Mouse (Mus musculus): ENCODE measurements around the gene Naaladl1.
"Not testable (repeated sequence)": the region's sequence is repeated elsewhere in the genome, so short reads cannot be mapped to it uniquely, and the experiment has no call there.

Naaladl1 gene

GRCm38 (mm10) chr19:6084478-6085248 is 20.9 kb upstream of the Naaladl1 start, which contains the start of the genes Zfpl1 and Cdca5:
Gene Zfpl1, minus strand, starts transcription at chr19:6084956.
Gene Cdca5, plus strand, starts transcription at chr19:6084983.
- DNase-seq, result peak; percentile 98 to 99

DNA sequence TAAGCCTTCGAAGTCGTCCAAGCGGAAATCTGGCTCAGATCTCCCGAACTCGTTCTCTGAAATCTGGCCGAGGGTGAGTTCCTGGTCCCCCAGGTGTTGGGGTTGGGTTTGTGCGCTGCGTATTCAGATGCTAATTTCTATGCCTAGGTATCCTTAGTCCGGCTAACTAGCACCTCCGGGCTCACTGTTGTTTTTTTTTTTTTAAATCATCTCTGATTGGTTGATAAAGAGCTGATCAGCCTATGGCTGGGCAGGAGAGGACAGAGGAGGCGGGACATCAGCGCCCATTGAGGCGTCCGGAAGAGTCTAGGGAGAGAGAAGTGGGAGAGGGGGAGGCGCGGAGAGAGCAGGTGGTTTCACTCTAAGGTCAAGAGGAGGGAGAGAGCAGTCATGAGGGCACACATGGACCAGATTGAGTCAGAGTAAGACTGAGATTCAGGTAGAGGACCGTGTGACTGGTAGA is 20.1 kb upstream of the Naaladl1 start:
- DNase-seq, result peak in 1 of 2 experiments; percentile 41

GRCm38 (mm10) chr19:6088841-6089240 is 16.7 kb upstream of the Naaladl1 start:
- DNase-seq, result no peak

GRCm38 (mm10) chr19:6094119-6094518 is 11.5 kb upstream of the Naaladl1 start, which contains the start of gene AC131692.1:
Gene AC131692.1, plus strand, starts transcription at chr19:6094419.
- no peak for DNase-seq

GRCm38 (mm10) chr19:6097847-6098246 is 7.7 kb upstream of the Naaladl1 start:
- DNase-seq, result no peak

DNA sequence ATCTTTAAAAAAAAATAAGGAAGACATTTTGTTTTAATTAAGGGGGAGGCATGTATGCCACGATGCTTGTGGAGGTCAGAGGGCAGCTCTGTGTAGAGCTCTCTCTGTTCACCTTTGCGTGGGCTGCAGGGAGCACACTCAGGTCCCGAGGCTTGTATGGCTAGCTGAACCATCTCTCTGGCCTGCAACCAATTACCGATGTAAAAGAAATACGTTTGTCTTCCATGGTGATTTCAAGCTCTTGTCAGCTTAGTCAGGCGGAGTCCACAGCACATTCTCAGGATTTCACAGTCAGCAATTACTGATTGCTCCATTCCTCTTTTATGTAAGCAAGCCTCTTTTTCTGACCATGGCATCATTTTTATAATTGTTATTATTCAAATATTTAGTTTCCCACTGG is 4.4 kb upstream of the Naaladl1 start:
- no peak for DNase-seq

GRCm38 (mm10) chr19:6102169-6102853 is 3.3 kb upstream of the Naaladl1 start:
- DNase-seq, result no peak

DNA sequence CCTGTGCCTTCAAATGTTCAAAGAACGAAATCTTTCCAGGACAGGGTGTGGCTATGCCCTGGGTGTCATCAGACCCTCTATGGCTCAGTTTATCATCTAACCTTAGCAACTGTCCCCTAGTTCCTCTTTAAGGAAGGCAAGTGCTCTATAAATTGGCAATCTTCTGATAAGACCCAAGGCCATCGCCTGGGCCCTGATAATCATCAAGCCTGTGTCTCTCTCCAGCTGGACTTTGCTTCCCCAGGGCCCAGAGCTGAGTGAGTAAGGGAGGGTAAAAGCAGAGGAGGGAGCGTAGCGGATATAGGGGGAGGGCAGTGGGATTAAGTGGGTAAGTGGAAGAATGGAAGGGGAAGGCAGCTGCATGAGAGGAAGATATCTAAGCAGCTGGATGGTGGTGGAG is 1.1 kb upstream of the Naaladl1 start:
- no peak for DNase-seq

DNA sequence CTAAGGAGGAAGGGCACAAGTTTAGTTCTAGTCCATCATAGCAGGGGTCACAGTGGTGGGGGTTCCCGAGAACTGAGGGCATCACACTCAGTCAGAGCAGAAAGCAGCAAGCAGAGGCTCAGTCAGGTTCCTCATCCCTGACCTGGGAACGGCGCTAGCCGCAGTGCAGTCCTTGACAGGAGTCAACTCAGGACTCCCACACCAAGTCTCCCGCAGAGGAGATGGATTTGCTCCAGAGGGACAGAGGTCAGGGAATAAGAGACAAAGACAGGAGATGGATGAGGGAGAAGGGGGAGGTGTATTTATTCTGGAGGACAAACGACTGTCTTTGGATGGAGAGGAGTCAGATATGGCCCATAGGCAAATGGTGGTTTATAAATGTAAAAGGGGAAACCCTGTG is 7.5 kb downstream of the Naaladl1 start:
- DNase-seq, result no peak

DNA sequence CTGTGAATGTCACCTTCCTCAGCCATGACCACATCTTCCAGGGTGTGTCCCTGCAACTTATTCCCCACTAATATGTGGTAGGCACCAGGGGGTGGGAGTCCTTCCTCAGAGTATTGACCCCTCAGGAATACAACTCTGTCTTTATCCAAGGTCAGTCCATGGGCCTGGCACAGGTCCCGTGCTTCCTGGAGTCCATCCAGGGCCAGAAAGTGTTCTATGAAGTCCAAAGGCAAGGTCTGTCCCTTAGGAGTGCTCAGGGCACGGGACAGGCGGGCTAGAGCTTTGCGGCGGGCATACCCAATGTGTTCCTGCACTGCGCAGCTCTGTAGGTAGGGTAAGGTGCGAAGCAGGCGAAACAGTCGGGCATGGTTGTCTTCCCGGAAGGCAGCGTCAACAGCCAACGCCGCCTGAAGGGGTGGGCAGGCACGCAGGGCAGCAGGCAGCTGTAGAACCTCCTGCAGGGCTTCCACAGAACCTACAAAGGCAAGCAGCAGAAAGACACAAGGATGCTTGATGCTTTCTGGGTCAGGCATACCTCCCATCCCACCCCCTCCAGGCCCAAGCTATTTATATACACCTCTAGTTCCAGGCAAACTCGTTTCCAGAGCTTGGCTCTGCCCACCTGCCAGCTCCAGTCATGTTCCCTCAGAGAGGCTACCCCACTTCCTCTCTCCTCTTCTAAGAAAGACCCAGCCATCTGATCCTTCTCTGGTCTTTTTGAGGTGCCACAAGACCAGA is 10.7 kb downstream of the Naaladl1 start:
- DNase-seq, result peak; percentile 32 to 56

GRCm38 (mm10) chr19:6117346-6117985 is 11.9 kb downstream of the Naaladl1 start:
- no peak for DNase-seq

- DNase-seq, result peak; percentile 91
These were observed 12.5 kb downstream of the Naaladl1 start, which contains the start of gene Sac3d1 for GRCm38 (mm10) chr19:6117986-6118676. Gene Sac3d1, minus strand, starts transcription at chr19:6118650.

DNA sequence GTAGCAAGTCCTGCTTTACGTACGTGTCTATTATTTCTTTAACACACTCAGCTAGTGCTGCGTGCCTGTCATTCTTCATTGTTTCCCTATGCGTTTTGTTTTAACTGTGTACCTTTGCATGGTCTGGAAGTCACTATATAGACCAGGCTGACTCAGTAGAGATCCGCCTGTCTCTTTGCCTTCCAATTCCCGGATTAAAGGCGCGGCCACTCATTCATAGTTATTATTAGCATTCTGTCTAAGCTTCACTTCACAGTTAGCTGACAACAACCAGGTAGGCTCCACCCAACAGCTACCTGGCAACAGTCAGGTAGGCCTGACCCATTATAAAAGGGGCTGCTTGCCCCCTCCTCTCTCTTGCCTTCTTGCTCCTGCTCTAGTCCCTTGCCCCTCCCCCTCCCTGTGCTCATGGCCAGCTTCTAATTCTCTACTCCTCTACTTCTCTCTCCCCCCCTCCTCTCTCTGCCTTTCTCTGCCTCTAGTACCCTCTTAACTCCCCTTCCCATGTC is 13.1 kb downstream of the Naaladl1 start:
- DNase-seq, result peak in 1 of 2 experiments; percentile 52

DNA sequence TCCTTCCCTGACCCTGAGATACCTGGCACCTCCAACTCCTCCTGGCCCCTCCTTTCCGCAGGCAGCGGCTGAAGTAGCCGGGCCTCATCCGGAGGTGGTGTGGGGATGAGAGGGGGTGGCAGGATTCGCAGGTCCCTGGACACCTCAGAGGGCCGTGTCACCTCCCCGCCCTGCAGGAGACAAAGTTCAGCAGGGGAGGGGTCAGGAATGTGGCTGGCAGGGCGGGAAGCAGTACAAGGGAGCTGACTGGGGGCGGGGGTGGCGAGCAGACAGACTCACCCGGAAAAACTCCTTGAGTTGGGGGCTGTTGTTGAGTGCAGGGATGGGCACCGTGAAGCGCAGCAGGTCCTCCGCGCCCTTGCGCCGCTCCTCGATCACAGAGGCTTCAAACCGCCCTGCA is 16.2 kb downstream of the Naaladl1 start:
- DNase-seq, result no peak

DNA sequence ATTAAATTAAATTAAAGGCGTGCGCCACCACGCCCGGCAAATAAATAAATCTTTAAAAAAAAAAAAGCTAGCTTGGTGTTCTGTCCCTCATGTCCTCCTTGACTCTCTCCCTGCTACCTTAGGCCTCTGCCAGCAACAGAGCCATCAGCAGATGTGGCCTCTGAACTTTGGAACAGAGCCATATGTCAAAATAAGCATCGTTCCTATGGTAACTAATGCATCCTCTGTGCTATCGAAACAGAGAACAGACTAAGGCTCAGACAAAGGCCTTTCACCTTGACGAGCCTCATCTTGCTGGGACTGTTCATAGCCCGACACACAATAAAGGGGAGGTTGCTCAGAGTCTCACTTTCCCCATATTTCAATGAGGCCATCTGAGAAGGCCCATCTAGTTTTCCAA is 17.7 kb downstream of the Naaladl1 start:
- no peak for DNase-seq

- no peak for DNase-seq
These were observed 19.3 kb downstream of the Naaladl1 start for GRCm38 (mm10) chr19:6124898-6125297.

GRCm38 (mm10) chr19:6126289-6126688 is 20.7 kb downstream of the Naaladl1 start:
- peak in 1 of 2 experiments; percentile 72 for DNase-seq

GRCm38 (mm10) chr19:6126789-6127580 is 21.4 kb downstream of the Naaladl1 start:
- no peak for DNase-seq

- peak; percentile 98 for DNase-seq
These were observed 22.3 kb downstream of the Naaladl1 start, which contains the start of gene Snx15 for GRCm38 (mm10) chr19:6127760-6128341. Gene Snx15, minus strand, starts transcription at chr19:6128304.

DNA sequence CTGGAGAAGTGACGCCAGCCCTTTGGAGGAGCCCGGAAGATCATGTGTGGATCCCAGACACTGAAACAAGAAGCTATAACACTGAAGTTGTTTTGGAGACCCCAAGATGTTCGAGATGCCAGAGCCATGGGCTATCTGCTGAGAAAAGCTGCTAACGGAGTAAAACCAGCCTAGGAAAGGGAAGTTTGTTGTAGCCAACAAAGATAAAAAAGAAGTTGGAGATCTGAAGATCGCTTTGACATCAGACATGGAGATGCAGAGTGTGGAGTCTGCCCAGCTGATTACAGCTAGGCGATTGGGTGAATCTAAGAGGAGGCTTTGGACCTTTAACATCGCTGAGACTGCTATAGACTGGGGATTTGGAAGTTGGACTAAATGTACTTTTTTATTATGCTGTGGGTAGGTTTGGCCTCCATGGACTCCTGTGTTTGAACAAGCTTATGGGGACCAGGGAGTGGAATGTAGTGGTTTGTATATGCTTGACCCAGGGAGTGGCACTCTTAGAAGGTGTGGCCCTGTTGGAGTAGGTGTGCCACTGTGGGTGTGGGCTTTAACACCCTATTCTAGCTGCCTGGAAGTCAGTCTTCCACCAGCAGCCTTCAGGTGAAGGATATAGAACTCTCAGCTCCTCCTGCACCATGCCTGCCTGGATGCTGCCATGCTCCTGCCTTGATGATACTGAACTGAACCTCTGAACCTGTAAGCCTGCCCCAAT is 25.0 kb downstream of the Naaladl1 start:
- not testable (repeated sequence) for DNase-seq

Data from cerebellum, postnatal 25 days (tissue).